Mouse (Mus musculus) layer of hippocampus, adult 11-12 months (tissue): ENCODE results near the gene Homer2.

Experiments
- DNase-seq: peaks from one replicate; pipeline ENCODE4 v3.0.0; 2022; ENCODE audit warnings: low spot score

The Homer2 gene

GRCm38 (mm10) chr7:81707471-81708140 is at the start of gene Homer2:
Gene Homer2 (minus strand): TSS chr7:81707527.
- no peak for DNase-seq

GRCm38 (mm10) chr7:81747956-81748355 is 40.6 kb upstream of the Homer2 start:
- DNase-seq: no peak

GRCm38 (mm10) chr7:81744145-81744544 is 36.8 kb upstream of the Homer2 start:
- DNase-seq: no peak

GRCm38 (mm10) chr7:81740010-81740409 is 32.7 kb upstream of the Homer2 start:
- no peak for DNase-seq

- no peak for DNase-seq
Measured at GRCm38 (mm10) chr7:81738720-81739385, 31.5 kb upstream of the Homer2 start.

- DNase-seq: no peak
Measured at GRCm38 (mm10) chr7:81735300-81736048, 28.1 kb upstream of the Homer2 start.

GRCm38 (mm10) chr7:81732183-81733089 is 25.1 kb upstream of the Homer2 start:
- no peak for DNase-seq

GRCm38 (mm10) chr7:81731181-81731651 is 23.9 kb upstream of the Homer2 start:
- DNase-seq: peak; percentile 63

GRCm38 (mm10) chr7:81729787-81730186 is 22.5 kb upstream of the Homer2 start:
- no peak for DNase-seq

GRCm38 (mm10) chr7:81727716-81728115 is 20.4 kb upstream of the Homer2 start:
- DNase-seq: no peak

GRCm38 (mm10) chr7:81726728-81727005 is 19.3 kb upstream of the Homer2 start:
- DNase-seq: no peak

- no peak for DNase-seq
Measured at GRCm38 (mm10) chr7:81725986-81726727, 18.8 kb upstream of the Homer2 start.

- DNase-seq: no peak
Measured at GRCm38 (mm10) chr7:81723851-81724250, 16.5 kb upstream of the Homer2 start.

GRCm38 (mm10) chr7:81721271-81721670 is 13.9 kb upstream of the Homer2 start:
- DNase-seq: no peak

GRCm38 (mm10) chr7:81719216-81719661 is 11.9 kb upstream of the Homer2 start:
- no peak for DNase-seq

GRCm38 (mm10) chr7:81718657-81719056 is 11.3 kb upstream of the Homer2 start:
- DNase-seq: peak; percentile 44

GRCm38 (mm10) chr7:81710166-81710565 is 2.8 kb upstream of the Homer2 start:
- DNase-seq: no peak

GRCm38 (mm10) chr7:81708165-81708564 is 838 bp upstream of the Homer2 start:
- no peak for DNase-seq

GRCm38 (mm10) chr7:81706416-81707391 is 623 bp downstream of the Homer2 start:
- no peak for DNase-seq

- DNase-seq: peak; percentile 28
Measured at GRCm38 (mm10) chr7:81706027-81706415, 1.3 kb downstream of the Homer2 start.
